Mouse (Mus musculus): Measurements from ENCODE around the gene Gm10073. TPM values are rescaled to one million over a fixed set of nuclear protein-coding genes. Genes with fewer than 3 reads are reported as not detected.
"Not testable (repeated sequence)": the region's sequence is repeated elsewhere in the genome, so short reads cannot be mapped to it uniquely, and the experiment has no call there.

Gene Gm10073
- 3.8 and 5.9 TPM in 2 replicates for polyA plus RNA-seq (2014; fragmentation: Nextera tagmentation; extraction: Ambion mirVana)

- H3K4me1 ChIP-seq (replicated peaks; ENCODE audit: control insufficient read depth, insufficient read depth, low read length); H3K9me3 ChIP-seq (ENCODE audit: control insufficient read depth, low read length); H3K27ac ChIP-seq (ENCODE audit: low read depth, low read length); H3K9ac ChIP-seq (ENCODE audit: low read length); ATAC-seq (replicated peaks; ENCODE audit: low FRiP score); H3K4me2 ChIP-seq (ENCODE audit: low read depth, low read length, severe bottlenecking); H3K27me3 ChIP-seq (ENCODE audit: control insufficient read depth, insufficient read depth, low read length); DNase-seq (ENCODE audit: low spot score); H3K4me3 ChIP-seq (ENCODE audit: low read depth, low read length); H3K36me3 ChIP-seq (ENCODE audit: control insufficient read depth, insufficient read depth, low read length): not testable (repeated sequence)
- 69% methylated on average over 20 of the region's 20 CpGs for WGBS
Measured at GRCm38 (mm10) chr8:106573168-106573567, at the start of gene Gm10073. Gm10073 (minus strand) TSS chr8:106573461.

GRCm38 (mm10) chr8:106623016-106623415 is 49.8 kb upstream of the Gm10073 start:
- no peak overlapping the region for H3K4me3 ChIP-seq (ENCODE audit: low read depth, low read length)
- DNase-seq (ENCODE audit: low spot score) = no peak
- H3K4me1 ChIP-seq (replicated peaks; ENCODE audit: control insufficient read depth, insufficient read depth, low read length) = no peaks in the 10 kb centered on the region; the same call in 1 of the 2 replicates
- no peak for ATAC-seq (replicated peaks; ENCODE audit: low FRiP score)
- 79% methylated on average over 5 of the region's 5 CpGs for WGBS
- no peak overlapping the region for H3K4me2 ChIP-seq (ENCODE audit: low read depth, low read length, severe bottlenecking)
- H3K27ac ChIP-seq (ENCODE audit: low read depth, low read length) = no peak overlapping the region
- no peak overlapping the region for H3K9ac ChIP-seq (ENCODE audit: low read length)
- H3K9me3 ChIP-seq (ENCODE audit: control insufficient read depth, low read length) = no peaks in the 10 kb centered on the region
- no peaks in the 10 kb centered on the region for H3K36me3 ChIP-seq (ENCODE audit: control insufficient read depth, insufficient read depth, low read length)
- no peaks in the 10 kb centered on the region for H3K27me3 ChIP-seq (ENCODE audit: control insufficient read depth, insufficient read depth, low read length)

- no peaks in the 10 kb centered on the region; the same call in 1 of the 2 replicates for H3K4me1 ChIP-seq (replicated peaks; ENCODE audit: control insufficient read depth, insufficient read depth, low read length)
- H3K27me3 ChIP-seq (ENCODE audit: control insufficient read depth, insufficient read depth, low read length) = no peaks in the 10 kb centered on the region
- no peaks in the 10 kb centered on the region for H3K36me3 ChIP-seq (ENCODE audit: control insufficient read depth, insufficient read depth, low read length)
- 96% methylated on average over 2 of the region's 2 CpGs for WGBS
- H3K9ac ChIP-seq (ENCODE audit: low read length) = no peak overlapping the region
- H3K4me3 ChIP-seq (ENCODE audit: low read depth, low read length) = no peak overlapping the region
- DNase-seq (ENCODE audit: low spot score) = no peak
- no peak overlapping the region for H3K4me2 ChIP-seq (ENCODE audit: low read depth, low read length, severe bottlenecking)
- ATAC-seq (replicated peaks; ENCODE audit: low FRiP score) = no peak
- H3K9me3 ChIP-seq (ENCODE audit: control insufficient read depth, low read length) = no peaks in the 10 kb centered on the region
- H3K27ac ChIP-seq (ENCODE audit: low read depth, low read length) = no peak overlapping the region
Measured at GRCm38 (mm10) chr8:106620488-106620887, 47.2 kb upstream of the Gm10073 start.

- peak; percentile 63 for DNase-seq (ENCODE audit: low spot score)
- WGBS = 64% methylated on average over 9 of the region's 9 CpGs
Measured at GRCm38 (mm10) chr8:106619549-106620245, 46.4 kb upstream of the Gm10073 start.

GRCm38 (mm10) chr8:106618324-106618723 is 45.1 kb upstream of the Gm10073 start:
- ATAC-seq (replicated peaks; ENCODE audit: low FRiP score) = no peak

More at GRCm38 (mm10) chr8:106619549-106620245, 46.4 kb upstream of the Gm10073 start:
- H3K4me2 ChIP-seq (ENCODE audit: low read depth, low read length, severe bottlenecking) = no peak overlapping the region
- ATAC-seq (replicated peaks; ENCODE audit: low FRiP score) = no peak
- H3K9ac ChIP-seq (ENCODE audit: low read length) = no peak overlapping the region
- peak overlapping the region; percentile 31; the same call in 1 of the 2 replicates for H3K27ac ChIP-seq (ENCODE audit: low read depth, low read length)
- H3K36me3 ChIP-seq (ENCODE audit: control insufficient read depth, insufficient read depth, low read length) = no peaks in the 10 kb centered on the region
- H3K9me3 ChIP-seq (ENCODE audit: control insufficient read depth, low read length) = no peaks in the 10 kb centered on the region
- H3K27me3 ChIP-seq (ENCODE audit: control insufficient read depth, insufficient read depth, low read length) = no peaks in the 10 kb centered on the region
- H3K4me1 ChIP-seq (replicated peaks; ENCODE audit: control insufficient read depth, insufficient read depth, low read length) = no peaks in the 10 kb centered on the region; the same call in 1 of the 2 replicates
- H3K4me3 ChIP-seq (ENCODE audit: low read depth, low read length) = no peak overlapping the region

GRCm38 (mm10) chr8:106617865-106618264 is 44.6 kb upstream of the Gm10073 start:
- WGBS = 68% methylated on average over 6 of the region's 6 CpGs
- Histone ChIP-seq H3K4me1 (replicated peaks; ENCODE audit: control insufficient read depth, insufficient read depth, low read length) (no peaks in the 10 kb centered on the region; the same call in 1 of the 2 replicates), H3K9me3 (ENCODE audit: control insufficient read depth, low read length) (no peaks in the 10 kb centered on the region), H3K27ac (ENCODE audit: low read depth, low read length) (no peak overlapping the region), H3K27me3 (ENCODE audit: control insufficient read depth, insufficient read depth, low read length) (no peaks in the 10 kb centered on the region), H3K9ac (ENCODE audit: low read length) (no peak overlapping the region), H3K36me3 (ENCODE audit: control insufficient read depth, insufficient read depth, low read length) (no peaks in the 10 kb centered on the region), H3K4me3 (ENCODE audit: low read depth, low read length) (no peak overlapping the region), H3K4me2 (ENCODE audit: low read depth, low read length, severe bottlenecking) (no peak overlapping the region)
- no peak for DNase-seq (ENCODE audit: low spot score)
- ATAC-seq (replicated peaks; ENCODE audit: low FRiP score) = no peak

More at GRCm38 (mm10) chr8:106618324-106618723, 45.1 kb upstream of the Gm10073 start:
- 70% methylated on average over 6 of the region's 6 CpGs for WGBS
- Histone ChIP-seq H3K9me3 (ENCODE audit: control insufficient read depth, low read length) (no peaks in the 10 kb centered on the region), H3K4me1 (replicated peaks; ENCODE audit: control insufficient read depth, insufficient read depth, low read length) (no peaks in the 10 kb centered on the region; the same call in 1 of the 2 replicates), H3K9ac (ENCODE audit: low read length) (no peak overlapping the region), H3K36me3 (ENCODE audit: control insufficient read depth, insufficient read depth, low read length) (no peaks in the 10 kb centered on the region), H3K4me3 (ENCODE audit: low read depth, low read length) (no peak overlapping the region), H3K27ac (ENCODE audit: low read depth, low read length) (no peak overlapping the region), H3K27me3 (ENCODE audit: control insufficient read depth, insufficient read depth, low read length) (no peaks in the 10 kb centered on the region), H3K4me2 (ENCODE audit: low read depth, low read length, severe bottlenecking) (no peak overlapping the region)
- DNase-seq (ENCODE audit: low spot score) = no peak

- H3K4me1 ChIP-seq (replicated peaks; ENCODE audit: control insufficient read depth, insufficient read depth, low read length) = no peaks in the 10 kb centered on the region; the same call in 1 of the 2 replicates
- 10% methylated on average over 6 of the region's 6 CpGs for WGBS
Measured at GRCm38 (mm10) chr8:106617196-106617595, 43.9 kb upstream of the Gm10073 start.

GRCm38 (mm10) chr8:106616679-106617078 is 43.4 kb upstream of the Gm10073 start:
- H3K4me1 ChIP-seq (replicated peaks; ENCODE audit: control insufficient read depth, insufficient read depth, low read length) = no peaks in the 10 kb centered on the region; the same call in 1 of the 2 replicates
- no peak overlapping the region for H3K4me3 ChIP-seq (ENCODE audit: low read depth, low read length)
- no peak for ATAC-seq (replicated peaks; ENCODE audit: low FRiP score)
- no peaks in the 10 kb centered on the region for H3K9me3 ChIP-seq (ENCODE audit: control insufficient read depth, low read length)
- H3K4me2 ChIP-seq (ENCODE audit: low read depth, low read length, severe bottlenecking) = no peak overlapping the region
- 28% methylated on average over 4 of the region's 4 CpGs for WGBS
- no peak overlapping the region for H3K27ac ChIP-seq (ENCODE audit: low read depth, low read length)
- DNase-seq (ENCODE audit: low spot score) = no peak
- H3K27me3 ChIP-seq (ENCODE audit: control insufficient read depth, insufficient read depth, low read length) = no peaks in the 10 kb centered on the region
- H3K36me3 ChIP-seq (ENCODE audit: control insufficient read depth, insufficient read depth, low read length) = no peaks in the 10 kb centered on the region
- H3K9ac ChIP-seq (ENCODE audit: low read length) = no peak overlapping the region

More at GRCm38 (mm10) chr8:106617196-106617595, 43.9 kb upstream of the Gm10073 start:
- H3K36me3 ChIP-seq (ENCODE audit: control insufficient read depth, insufficient read depth, low read length) = no peaks in the 10 kb centered on the region
- H3K27ac ChIP-seq (ENCODE audit: low read depth, low read length) = no peak overlapping the region
- no peaks in the 10 kb centered on the region for H3K27me3 ChIP-seq (ENCODE audit: control insufficient read depth, insufficient read depth, low read length)
- H3K9me3 ChIP-seq (ENCODE audit: control insufficient read depth, low read length) = no peaks in the 10 kb centered on the region
- ATAC-seq (replicated peaks; ENCODE audit: low FRiP score) (no peak), DNase-seq (ENCODE audit: low spot score) (no peak)
- no peak overlapping the region for H3K4me2 ChIP-seq (ENCODE audit: low read depth, low read length, severe bottlenecking)
- no peak overlapping the region for H3K4me3 ChIP-seq (ENCODE audit: low read depth, low read length)
- H3K9ac ChIP-seq (ENCODE audit: low read length) = no peak overlapping the region

Measured in forebrain, embryonic 11.5 days (tissue).